ENCODE assay signal across 8 mouse cellular contexts in genomic region chr9:64084661-64085399, GRCm38 (mm10). TPM values are rescaled to one million over a fixed set of nuclear protein-coding genes. Genes with fewer than 3 reads are reported as not detected.
DNase-seq lines count a peak whose midpoint lies in the region; ATAC-seq lines count a peak whose summit lies in the region.

No protein-coding gene starts in this region.

- WGBS in heart, embryonic 11.5 days (ENCODE audit: insufficient replicate concordance): under 1% methylated on average over 49 of the region's 49 CpGs
- 2% methylated on average over 49 of the region's 49 CpGs for WGBS in stomach, embryonic 14.5 days

- DNase-seq in adrenal gland, adult 18-20 months (ENCODE audit: low spot score in 2 of 2): peak; percentile 26 to 63
- no peak for DNase-seq in adrenal gland, adult 8-10 months
- peak; percentile 72 for DNase-seq in embryo, embryonic 10.5 days (ENCODE audit: low spot score)
- peak; percentile 63 for DNase-seq in kidney, postnatal 10 days
- DNase-seq in lung, postnatal 4 days: peak; percentile 65 to 79
- no peak for DNase-seq in layer of hippocampus, postnatal 14 days (ENCODE audit: low spot score in 2 of 2)

- peak overlapping the region; percentile 85 for H3K4me2 ChIP-seq in heart, embryonic 11.5 days
- peak overlapping the region; percentile 70 for H3K4me2 ChIP-seq in stomach, embryonic 14.5 days (replicated peaks; ENCODE audit: low read depth, low read length)

- H3K27me3 ChIP-seq in heart, embryonic 11.5 days (ENCODE audit: control insufficient read depth, insufficient read depth, low read length): no peaks in the 10 kb centered on the region
- H3K27me3 ChIP-seq in stomach, embryonic 14.5 days (ENCODE audit: control insufficient read depth, insufficient read depth, low read length): no peaks in the 10 kb centered on the region

- peak overlapping the region; percentile 89 for H3K9ac ChIP-seq in heart, embryonic 11.5 days (ENCODE audit: low read depth, low read length)
- H3K9ac ChIP-seq in stomach, embryonic 14.5 days (replicated peaks; ENCODE audit: low read depth, low read length): peak overlapping the region; percentile 25

- H3K27ac ChIP-seq in heart, embryonic 11.5 days (ENCODE audit: low read depth, low read length): peak overlapping the region; percentile 98
- H3K27ac ChIP-seq in stomach, embryonic 14.5 days (ENCODE audit: low read length): peak overlapping the region; percentile 40; the same call in 1 of the 2 replicates

- H3K36me3 ChIP-seq in heart, embryonic 11.5 days (ENCODE audit: control insufficient read depth, insufficient read depth, low read length): no peaks in the 10 kb centered on the region
- no peaks in the 10 kb centered on the region for H3K36me3 ChIP-seq in stomach, embryonic 14.5 days (ENCODE audit: control insufficient read depth, insufficient read depth, low read length)

- peaks cover 54% of the 10 kb centered on the region for H3K4me1 ChIP-seq in heart, embryonic 11.5 days (ENCODE audit: control insufficient read depth, insufficient read depth, low read length)
- H3K4me1 ChIP-seq in stomach, embryonic 14.5 days (ENCODE audit: control insufficient read depth, insufficient read depth, low read length): peaks cover 12% of the 10 kb centered on the region; the same call in 1 of the 2 replicates

- H3K9me3 ChIP-seq in heart, embryonic 11.5 days (replicated peaks; ENCODE audit: control insufficient read depth, low read length): no peaks in the 10 kb centered on the region
- H3K9me3 ChIP-seq in stomach, embryonic 14.5 days (ENCODE audit: control insufficient read depth, low read depth, low read length): no peaks in the 10 kb centered on the region

- ATAC-seq in heart, embryonic 11.5 days (replicated peaks; ENCODE audit: insufficient number of reproducible peaks, low FRiP score, low TSS enrichment): peak; percentile 82
- ATAC-seq in stomach, embryonic 14.5 days (ENCODE audit: insufficient number of reproducible peaks, insufficient read depth, low FRiP score, low read depth): peak; percentile 66

- H3K4me3 ChIP-seq in heart, embryonic 11.5 days (ENCODE audit: low read depth, low read length): peak overlapping the region; percentile 49
- H3K4me3 ChIP-seq in stomach, embryonic 14.5 days (ENCODE audit: low read depth, low read length): peak overlapping the region; percentile 31

RNA-seq across cellular contexts. Expression of gene Lctl, which starts 32.1 kb away (rescaled TPM):
- 10 to 100 TPM in 1 of 2 experiments, under 1 TPM in 1; 0.46 to 11.9 TPM for total RNA-seq in adrenal gland, adult 18-20 months (2021)
- total RNA-seq in adrenal gland, adult 8-10 months (2022): 10 to 100 TPM in 1 of 4 experiments, 1 to 10 TPM in 2, not detected in 1; 3.1 to 22.6 (median 9.1) TPM
- not detected in 2 replicates for polyA plus RNA-seq in heart, embryonic 11.5 days (2014; fragmentation: Nextera tagmentation; extraction: Ambion mirVana)
- not detected in 2 replicates for polyA plus RNA-seq in stomach, embryonic 14.5 days (2014; fragmentation: Nextera tagmentation; extraction: Ambion mirVana)
- total RNA-seq in layer of hippocampus, postnatal 14 days (2021): not detected

Comparison
In these comparisons a context has a peak if more than half of its experiments do, and no peak if none do; other contexts are left out.
1. DNase-seq: peak in adrenal gland, adult 18-20 months (2 of 2), embryo, embryonic 10.5 days (single experiment), kidney, postnatal 10 days (single experiment) and lung, postnatal 4 days (2 of 2); none in adrenal gland, adult 8-10 months (single experiment) and layer of hippocampus, postnatal 14 days (0 of 2).